Mouse (Mus musculus) hindlimb bud, embryonic 11.5 days (tissue): Measurements from ENCODE around the gene Tmem126b.

Source experiments
- DNase-seq: peaks from one replicate; pipeline ENCODE4 v3.0.0-alpha.2; 2012; ENCODE audit warnings: low read depth, low spot score; ENCODE audit errors: extremely low spot score

The Tmem126b gene

DNA sequence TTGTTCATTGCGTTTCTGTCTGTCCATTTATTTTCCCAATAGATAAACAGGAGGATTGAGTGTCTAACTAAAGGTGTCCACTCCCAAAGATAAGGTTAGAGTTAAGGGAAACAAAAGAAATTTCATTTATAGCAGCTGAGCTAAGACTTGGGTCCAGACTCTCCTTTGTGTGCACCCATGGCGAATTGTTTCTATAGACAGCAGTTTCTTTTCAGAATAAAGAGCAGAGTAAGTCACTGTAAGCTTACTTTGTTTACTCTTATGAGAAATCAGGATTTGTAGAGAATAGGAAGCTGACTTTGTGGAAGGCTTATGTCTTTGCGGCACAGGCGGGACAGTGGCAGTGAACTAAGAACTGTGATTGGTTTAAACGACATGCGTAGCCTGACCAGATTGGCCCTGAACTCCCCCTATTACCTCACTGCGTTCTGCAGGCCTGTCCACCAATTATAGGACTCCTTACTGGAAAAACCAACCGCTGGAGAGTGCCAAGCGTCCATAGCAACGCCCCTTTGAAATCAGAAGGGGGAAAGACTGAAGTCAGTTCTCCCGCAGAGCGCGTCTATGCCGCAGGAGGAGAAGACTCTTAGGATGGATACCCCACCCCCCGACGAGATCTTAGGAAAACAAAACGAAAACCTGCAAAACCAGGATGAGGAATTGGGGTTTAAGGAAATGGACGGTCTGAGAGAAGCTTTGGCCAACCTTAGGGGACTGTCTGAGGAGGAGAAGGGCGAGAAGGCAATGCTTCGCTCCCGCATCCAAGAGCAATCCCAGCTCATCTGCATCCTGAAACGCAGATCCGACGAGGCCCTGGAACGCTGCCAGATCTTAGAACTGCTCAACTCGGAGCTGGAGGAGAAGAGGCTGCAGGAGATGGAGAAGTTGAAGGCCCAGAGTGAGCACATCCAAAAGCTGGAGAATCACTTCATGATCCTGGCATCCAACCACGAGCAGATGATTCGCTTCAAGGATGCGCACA, 49.5 kb downstream of the Tmem126b start, which contains the start of gene Ccdc89:
Ccdc89 (plus strand) TSS at position 558 of the 982 bp plus-strand sequence.
- peak; percentile 70 for DNase-seq
